In genomic region chr7:123370700-123371099, GRCm38 (mm10) we compare ENCODE assay signal across 8 mouse cellular contexts. TPM values are rescaled to one million over a fixed set of nuclear protein-coding genes. Genes with fewer than 3 reads are reported as not detected.
A peak's percentile ranks its signal among the peaks of the same experiment; 100 is the strongest.
DNase-seq lines count a peak whose midpoint lies in the region; ATAC-seq and TF ChIP-seq lines count a peak whose summit lies in the region.

No protein-coding gene starts in this region.

- H3K9me3 ChIP-seq in liver, embryonic 12.5 days (replicated peaks) = no peaks in the 10 kb centered on the region

- H3K4me1 ChIP-seq in testis, adult 2 months (ENCODE audit: control insufficient read depth, insufficient read depth, low read length) = peaks cover 3% of the 10 kb centered on the region; the same call in 1 of the 2 replicates
- H3K4me1 ChIP-seq in liver, embryonic 12.5 days = peaks cover 49% of the 10 kb centered on the region

- no peak for ATAC-seq in liver, embryonic 12.5 days

- no peak for TF ChIP-seq CTCF in testis, adult 2 months (IDR thresholded peaks at IDR 0.05; ENCODE audit: control insufficient read depth, insufficient read depth, insufficient replicate concordance, low read depth, low read length)

- WGBS in liver, embryonic 12.5 days (ENCODE audit: insufficient replicate concordance) = 66% methylated on average over 9 of the region's 9 CpGs

- peak overlapping the region; percentile 95 for H3K9ac ChIP-seq in liver, embryonic 12.5 days

- peak overlapping the region; percentile 93 for H3K4me2 ChIP-seq in liver, embryonic 12.5 days

- H3K4me3 ChIP-seq in testis, adult 2 months (ENCODE audit: control insufficient read depth, low read depth, low read length) = peak overlapping the region; percentile 90
- peak overlapping the region; percentile 94 for H3K4me3 ChIP-seq in liver, embryonic 12.5 days

- no peak for TF ChIP-seq POLR2A in testis, adult 2 months (IDR thresholded peaks at IDR 0.05; ENCODE audit: control insufficient read depth, low read depth, low read length)

- H3K27me3 ChIP-seq in testis, adult 2 months (ENCODE audit: control insufficient read depth, insufficient read depth, low read length) = no peaks in the 10 kb centered on the region
- no peaks in the 10 kb centered on the region for H3K27me3 ChIP-seq in liver, embryonic 12.5 days (replicated peaks)

- H3K27ac ChIP-seq in testis, adult 2 months (ENCODE audit: control insufficient read depth, insufficient read depth, low read depth, low read length) = no peak overlapping the region
- H3K27ac ChIP-seq in liver, embryonic 12.5 days = peak overlapping the region; percentile 92

- DNase-seq in gastrocnemius, adult 18-20 months (ENCODE audit: low spot score) = peak; percentile 30
- no peak for DNase-seq in gastrocnemius, postnatal 25 days
- no peak for DNase-seq in testis, postnatal 10 days (ENCODE audit: low spot score)
- no peak for DNase-seq in right cerebral cortex, adult 18-20 months
- no peak for DNase-seq in adrenal gland, postnatal 36 days
- DNase-seq in cerebellum, adult 11 months = no peak

- H3K36me3 ChIP-seq in testis, adult 2 months (ENCODE audit: control insufficient read depth, insufficient read depth, low read length) = no peaks in the 10 kb centered on the region
- no peaks in the 10 kb centered on the region for H3K36me3 ChIP-seq in liver, embryonic 12.5 days

RNA-seq across cellular contexts. Expression of gene Arhgap17, which starts 1.0 kb away (rescaled TPM):
- total RNA-seq in gastrocnemius, adult 18-20 months (2021) = 10 to 100 TPM; 15.1 to 15.3 TPM
- 10 to 100 TPM; 13.1 to 13.8 TPM for total RNA-seq in gastrocnemius, postnatal 25 days (2021)
- polyA plus RNA-seq in testis, adult 2 months (2012; rRNA removed) = 7.7 and 8.2 TPM in 2 replicates
- 16.7 TPM in 2 replicates for polyA plus RNA-seq in liver, embryonic 12.5 days (2016; fragmentation: Nextera tagmentation; extraction: Ambion mirVana)
- 10 to 100 TPM; 57.7 to 73.3 TPM for total RNA-seq in adrenal gland, postnatal 36 days (2021)

RNA-seq across cellular contexts. Expression of gene Lcmt1, which starts 1.1 kb away (rescaled TPM):
- 10 to 100 TPM; 26.2 to 29.5 TPM for total RNA-seq in gastrocnemius, adult 18-20 months (2021)
- total RNA-seq in gastrocnemius, postnatal 25 days (2021) = 10 to 100 TPM; 22.9 to 23.9 TPM
- polyA plus RNA-seq in testis, adult 2 months (2012; rRNA removed) = 33.6 and 38.1 TPM in 2 replicates
- 33.4 and 34.4 TPM in 2 replicates for polyA plus RNA-seq in liver, embryonic 12.5 days (2016; fragmentation: Nextera tagmentation; extraction: Ambion mirVana)
- 10 to 100 TPM; 24.9 to 29.4 TPM for total RNA-seq in adrenal gland, postnatal 36 days (2021)
